Comparison of ENCODE assay signal across 22 mouse cellular contexts in the genomic region with DNA sequence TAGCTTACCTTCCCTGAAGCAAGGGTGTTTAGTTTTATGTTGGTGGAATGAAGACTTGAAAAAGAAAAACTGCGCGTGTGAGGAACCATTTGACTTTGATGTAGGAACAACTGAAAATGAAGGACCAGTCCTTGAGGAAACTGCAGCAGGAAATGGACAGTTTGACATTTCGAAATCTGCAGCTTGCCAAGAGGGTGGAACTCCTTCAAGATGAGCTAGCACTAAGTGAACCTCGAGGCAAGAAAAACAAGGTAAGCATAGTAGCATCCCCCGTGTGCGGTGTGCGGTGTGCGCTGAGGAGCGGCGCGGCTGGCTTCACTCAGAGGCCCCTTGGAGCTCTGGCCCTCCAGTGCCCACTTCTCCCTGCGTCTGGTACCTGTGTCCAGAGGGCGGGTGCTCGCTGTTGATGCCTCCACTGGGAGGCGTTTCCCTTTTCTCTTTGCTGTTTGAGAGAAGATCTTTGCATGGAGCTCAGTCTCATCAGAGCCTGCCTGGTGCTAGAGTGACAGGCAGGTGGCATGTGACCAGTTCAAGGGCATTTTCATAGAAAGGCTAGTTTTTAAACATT. TPM values are rescaled to one million over a fixed set of nuclear protein-coding genes. Genes with fewer than 3 reads are reported as not detected.
DNase-seq lines count a peak whose midpoint lies in the region; ATAC-seq and TF ChIP-seq lines count a peak whose summit lies in the region.
"Had no signal": no experiment of that assay in that cellular context is flagged by ENCODE, and none has a peak within 500 bp of the region (broad histone marks: within the 10 kb centered on the region; RNA-seq: fewer than 3 reads in every experiment).

No protein-coding gene starts in this region.

- H3K36me3 ChIP-seq in hindbrain, embryonic 16.5 days (ENCODE audit: control insufficient read depth, insufficient read depth, low read length) = peaks cover 10% of the 10 kb centered on the region
- peaks cover 54% of the 10 kb centered on the region for H3K36me3 ChIP-seq in hindbrain, embryonic 14.5 days (replicated peaks; ENCODE audit: control insufficient read depth, insufficient read depth)
- peaks cover 29% of the 10 kb centered on the region for H3K36me3 ChIP-seq in macrophage (ENCODE audit: inconsistent target)
- H3K36me3 ChIP-seq in intestine, embryonic 16.5 days (ENCODE audit: control insufficient read depth, insufficient read depth, low read length) = peaks cover 3% of the 10 kb centered on the region

- 91% methylated on average over 15 of the region's 15 CpGs for WGBS in hindbrain, embryonic 16.5 days
- 94% methylated on average over 15 of the region's 15 CpGs for WGBS in hindbrain, embryonic 14.5 days
- WGBS in bone marrow, adult 2 months = 54% methylated on average over 15 of the region's 15 CpGs
- WGBS in macrophage (ENCODE audit: missing documents) = 51% methylated on average over 15 of the region's 15 CpGs
- 89% methylated on average over 15 of the region's 15 CpGs for WGBS in intestine, embryonic 16.5 days

- no peak for TF ChIP-seq CTCF in bone marrow, adult 2 months (IDR thresholded peaks at IDR 0.05; ENCODE audit: control insufficient read depth, insufficient read depth, low read length)

- no peak overlapping the region for H3K27ac ChIP-seq in hindbrain, embryonic 16.5 days (ENCODE audit: low read depth, low read length)
- no peak overlapping the region for H3K27ac ChIP-seq in hindbrain, embryonic 14.5 days
- peak overlapping the region; percentile 66 for H3K27ac ChIP-seq in bone marrow, adult 2 months (ENCODE audit: control insufficient read depth, insufficient read depth, low read depth, low read length, poor library complexity)
- H3K27ac ChIP-seq in macrophage = peak overlapping the region; percentile 62
- H3K27ac ChIP-seq in intestine, embryonic 16.5 days (ENCODE audit: low read length) = no peak overlapping the region
- H3K27ac ChIP-seq: embryonic facial prominence, embryonic 12.5 days; forebrain, embryonic 15.5 days; heart, embryonic 13.5 days; hindbrain, postnatal 0 days had no signal

- no peak for TF ChIP-seq POLR2A in bone marrow, adult 2 months (IDR thresholded peaks at IDR 0.05; ENCODE audit: borderline replicate concordance, control insufficient read depth, low read depth, low read length)

- no peaks in the 10 kb centered on the region for H3K27me3 ChIP-seq in hindbrain, embryonic 16.5 days (replicated peaks; ENCODE audit: control insufficient read depth, insufficient read depth, low read length)
- no peaks in the 10 kb centered on the region for H3K27me3 ChIP-seq in hindbrain, embryonic 14.5 days (ENCODE audit: control insufficient read depth, insufficient read depth, low read length)
- no peaks in the 10 kb centered on the region for H3K27me3 ChIP-seq in intestine, embryonic 16.5 days (replicated peaks; ENCODE audit: control insufficient read depth, insufficient read depth, low read length)
- H3K27me3 ChIP-seq: embryonic facial prominence, embryonic 12.5 days; forebrain, embryonic 15.5 days; heart, embryonic 13.5 days; Patski had no signal

- DNase-seq in hindbrain, embryonic 14.5 days (ENCODE audit: low spot score) = no peak
- DNase-seq in NIH3T3 (ENCODE audit: low read depth) (peak; percentile 17), MN1 (ENCODE audit: low spot score) (no peak)
- no peak for DNase-seq in testis, postnatal 10 days (ENCODE audit: low spot score)
- DNase-seq: adrenal gland, postnatal 14 days; B cell, adult 2 months; cerebellum, adult 11 months; cerebellum, adult 8-10 months; cerebellum, postnatal 14 days; gastrocnemius, postnatal 10 days; heart, postnatal 36 days had no signal

- H3K9ac ChIP-seq in hindbrain, embryonic 16.5 days (ENCODE audit: low read depth, low read length) = no peak overlapping the region
- H3K9ac ChIP-seq in hindbrain, embryonic 14.5 days = no peak overlapping the region
- no peak overlapping the region for H3K9ac ChIP-seq in intestine, embryonic 16.5 days (ENCODE audit: low read depth, low read length)
- H3K9ac ChIP-seq: embryonic facial prominence, embryonic 12.5 days; forebrain, embryonic 15.5 days; heart, embryonic 13.5 days had no signal

- no peaks in the 10 kb centered on the region for H3K9me3 ChIP-seq in hindbrain, embryonic 16.5 days (ENCODE audit: control insufficient read depth, low read length)
- H3K9me3 ChIP-seq in hindbrain, embryonic 14.5 days (ENCODE audit: control insufficient read depth, low read length) = no peaks in the 10 kb centered on the region
- no peaks in the 10 kb centered on the region for H3K9me3 ChIP-seq in intestine, embryonic 16.5 days (ENCODE audit: control insufficient read depth, low read length)
- H3K9me3 ChIP-seq: embryonic facial prominence, embryonic 12.5 days; forebrain, embryonic 15.5 days; G1E; heart, embryonic 13.5 days had no signal

- ATAC-seq in hindbrain, embryonic 16.5 days = 0 out of 2 replicates have a peak, but pooled peaks have one; percentile 22
- ATAC-seq in hindbrain, embryonic 14.5 days (ENCODE audit: low FRiP score) = no peak
- no peak for ATAC-seq in intestine, embryonic 16.5 days
- ATAC-seq: CD4-positive, CD25-positive, alpha-beta regulatory T cell, adult 4 months; forebrain, embryonic 15.5 days; hindbrain, postnatal 0 days; Patski had no signal

- H3K4me2 ChIP-seq in hindbrain, embryonic 16.5 days (ENCODE audit: low read length) = no peak overlapping the region
- H3K4me2 ChIP-seq in hindbrain, embryonic 14.5 days (replicated peaks) = no peak overlapping the region
- no peak overlapping the region for H3K4me2 ChIP-seq in intestine, embryonic 16.5 days (ENCODE audit: low read depth, low read length)
- H3K4me2 ChIP-seq: embryonic facial prominence, embryonic 12.5 days; forebrain, embryonic 15.5 days; heart, embryonic 13.5 days had no signal

- peaks cover 93% of the 10 kb centered on the region for H3K79me2 ChIP-seq in macrophage (ENCODE audit: inconsistent target)

- no peak overlapping the region for H3K4me3 ChIP-seq in hindbrain, embryonic 16.5 days (ENCODE audit: low read length)
- no peak overlapping the region for H3K4me3 ChIP-seq in hindbrain, embryonic 14.5 days (replicated peaks; ENCODE audit: low read length)
- no peak overlapping the region for H3K4me3 ChIP-seq in bone marrow, adult 2 months (replicated peaks; ENCODE audit: control insufficient read depth, low read depth, low read length)
- no peak overlapping the region for H3K4me3 ChIP-seq in macrophage (ENCODE audit: inconsistent target)
- H3K4me3 ChIP-seq in intestine, embryonic 16.5 days (ENCODE audit: low read length) = no peak overlapping the region
- H3K4me3 ChIP-seq: embryonic facial prominence, embryonic 12.5 days; forebrain, embryonic 15.5 days; heart, embryonic 13.5 days had no signal

- no peaks in the 10 kb centered on the region for H3K4me1 ChIP-seq in hindbrain, embryonic 16.5 days (ENCODE audit: control insufficient read depth, insufficient read depth, low read depth, low read length)
- H3K4me1 ChIP-seq in hindbrain, embryonic 14.5 days (replicated peaks; ENCODE audit: control insufficient read depth, insufficient read depth, low read length) = no peaks in the 10 kb centered on the region
- H3K4me1 ChIP-seq in bone marrow, adult 2 months (ENCODE audit: control insufficient read depth, insufficient read depth, low read length) = peaks cover 4% of the 10 kb centered on the region
- H3K4me1 ChIP-seq in intestine, embryonic 16.5 days (ENCODE audit: control insufficient read depth, insufficient read depth, low read length) = no peaks in the 10 kb centered on the region
- H3K4me1 ChIP-seq: forebrain, embryonic 15.5 days had no signal

RNA-seq across cellular contexts. Expression of a gene that starts 15.4 kb away (rescaled TPM):
- 35.7 and 38.8 TPM in 2 replicates for polyA plus RNA-seq in hindbrain, embryonic 16.5 days (2015; fragmentation: Nextera tagmentation; extraction: Ambion mirVana)
- 47.8 and 48.6 TPM in 2 replicates for polyA plus RNA-seq in hindbrain, embryonic 14.5 days (2014; fragmentation: Nextera tagmentation; extraction: Ambion mirVana)
- polyA plus RNA-seq in bone marrow, adult 2 months (2011; ENCODE audit: insufficient read depth, insufficient read length, low replicate concordance, missing spikeins) = 24.1 and 26.5 TPM in 2 replicates
- total RNA-seq in macrophage (2018; cell fraction: chromatin; rRNA removed) = 100 to 1,000 TPM in 18 of 26 experiments, 10 to 100 TPM in 8; 19.9 to 270 (median 171) TPM
- total RNA-seq in macrophage (2018; cell fraction: cytosol; rRNA removed) = 10 to 100 TPM; 21.4 to 66.4 (median 59.8) TPM
- total RNA-seq in macrophage (2018; cell fraction: nucleus; rRNA removed) = 100 to 1,000 TPM in 12 of 26 experiments, 10 to 100 TPM in 14; 28.5 to 157 (median 92.8) TPM
- 49.7 to 60.1 TPM (median 60.1 TPM) in 3 replicates for polyA plus RNA-seq in macrophage (2018)
- polyA plus RNA-seq in intestine, embryonic 16.5 days (2015; fragmentation: Nextera tagmentation; extraction: Ambion mirVana) = 16.8 and 17.8 TPM in 2 replicates

RNA-seq across cellular contexts. Expression of a gene that starts 52.2 kb away (rescaled TPM):
- 1.7 and 2.1 TPM in 2 replicates for polyA plus RNA-seq in hindbrain, embryonic 16.5 days (2015; fragmentation: Nextera tagmentation; extraction: Ambion mirVana)
- 2.3 and 3.4 TPM in 2 replicates for polyA plus RNA-seq in hindbrain, embryonic 14.5 days (2014; fragmentation: Nextera tagmentation; extraction: Ambion mirVana)
- polyA plus RNA-seq in bone marrow, adult 2 months (2011; ENCODE audit: insufficient read depth, insufficient read length, low replicate concordance, missing spikeins) = 0.80 TPM in 1 of 2 replicates, not detected in the other
- total RNA-seq in macrophage (2018; cell fraction: chromatin; rRNA removed) = 1 to 10 TPM in 3 of 26 experiments, under 1 TPM in 6, not detected in 17; 0.29 to 5.3 (median 0.71) TPM
- under 1 TPM in 21 of 26 experiments, not detected in 5; 0.04 to 0.63 (median 0.27) TPM for total RNA-seq in macrophage (2018; cell fraction: cytosol; rRNA removed)
- total RNA-seq in macrophage (2018; cell fraction: nucleus; rRNA removed) = 1 to 10 TPM in 2 of 26 experiments, under 1 TPM in 11, not detected in 13; 0.20 to 1.5 (median 0.42) TPM
- 0.07 to 0.44 TPM (median 0.21 TPM) in 3 replicates for polyA plus RNA-seq in macrophage (2018)
- 3.9 and 4.3 TPM in 2 replicates for polyA plus RNA-seq in intestine, embryonic 16.5 days (2015; fragmentation: Nextera tagmentation; extraction: Ambion mirVana)

Comparison
In these comparisons a context has a peak if more than half of its experiments do, and no peak if none do; other contexts are left out.
1. H3K27ac ChIP-seq: peak in bone marrow, adult 2 months (single experiment) and macrophage (single experiment); none in hindbrain, embryonic 16.5 days (single experiment), hindbrain, embryonic 14.5 days (single experiment) and intestine, embryonic 16.5 days (single experiment).